Mouse (Mus musculus) kidney, postnatal 14 days (tissue): ENCODE results near the gene Skiv2l.
"Not testable (repeated sequence)": the region's sequence is repeated elsewhere in the genome, so short reads cannot be mapped to it uniquely, and the experiment has no call there.

Experiments
- DNase-seq: peaks from one replicate; pipeline ENCODE4 v3.0.0; 2022; ENCODE audit warnings: mixed read lengths

Skiv2l gene

GRCm38 (mm10) chr17:34865981-34866380 is 16.0 kb upstream of the Skiv2l start:
- DNase-seq, result no peak

- DNase-seq, result peak; percentile 75
Observed at GRCm38 (mm10) chr17:34862416-34863081, 12.5 kb upstream of the Skiv2l start, which contains the start of gene Cfb. Cfb (minus strand) TSS chr17:34862518.

- DNase-seq, result peak; percentile 73
Observed at GRCm38 (mm10) chr17:34861704-34862415, 11.8 kb upstream of the Skiv2l start.

GRCm38 (mm10) chr17:34860514-34860913 is 10.5 kb upstream of the Skiv2l start:
- DNase-seq, result no peak

GRCm38 (mm10) chr17:34858670-34859069 is 8.7 kb upstream of the Skiv2l start:
- DNase-seq, result no peak

GRCm38 (mm10) chr17:34855825-34856224 is 5.8 kb upstream of the Skiv2l start:
- DNase-seq, result peak; percentile 64

GRCm38 (mm10) chr17:34854761-34855160 is 4.8 kb upstream of the Skiv2l start:
- no peak for DNase-seq

GRCm38 (mm10) chr17:34853511-34853910 is 3.5 kb upstream of the Skiv2l start:
- DNase-seq, result no peak

GRCm38 (mm10) chr17:34850517-34851125 is 611 bp upstream of the Skiv2l start:
- DNase-seq, result no peak

GRCm38 (mm10) chr17:34847615-34848014 is 2.4 kb downstream of the Skiv2l start:
- no peak for DNase-seq

GRCm38 (mm10) chr17:34847192-34847591 is 2.8 kb downstream of the Skiv2l start:
- no peak for DNase-seq

- DNase-seq, result no peak
Observed at GRCm38 (mm10) chr17:34844884-34845283, 5.1 kb downstream of the Skiv2l start.

GRCm38 (mm10) chr17:34840736-34841307 is 9.2 kb downstream of the Skiv2l start:
- DNase-seq, result no peak

- DNase-seq, result no peak
Observed at GRCm38 (mm10) chr17:34838785-34839184, 11.2 kb downstream of the Skiv2l start.

- peak; percentile 37 for DNase-seq
Observed at GRCm38 (mm10) chr17:34837464-34838324, 12.3 kb downstream of the Skiv2l start.

GRCm38 (mm10) chr17:34836856-34837221 is 13.2 kb downstream of the Skiv2l start, which contains the start of the genes Stk19 and Dxo:
Stk19 (minus strand) TSS chr17:34836945.
Dxo (plus strand) TSS chr17:34837019.
- peak; percentile 98 for DNase-seq

- no peak for DNase-seq
Observed at GRCm38 (mm10) chr17:34836155-34836855, 13.7 kb downstream of the Skiv2l start.

GRCm38 (mm10) chr17:34830776-34831175 is 19.2 kb downstream of the Skiv2l start:
- DNase-seq, result not testable (repeated sequence)

- no peak for DNase-seq
Observed at GRCm38 (mm10) chr17:34814818-34815370, 35.1 kb downstream of the Skiv2l start.

- DNase-seq, result peak; percentile 15
Observed at GRCm38 (mm10) chr17:34813747-34814146, 36.3 kb downstream of the Skiv2l start.

- no peak for DNase-seq
Observed at GRCm38 (mm10) chr17:34811275-34811674, 38.7 kb downstream of the Skiv2l start.
